Mouse (Mus musculus) heart, postnatal 10 days (tissue): Measurements from ENCODE around the gene Rdh8. TPM values are rescaled to one million over a fixed set of nuclear protein-coding genes. Genes with fewer than 3 reads are reported as not detected.
"Not testable (repeated sequence)": the region's sequence is repeated elsewhere in the genome, so short reads cannot be mapped to it uniquely, and the experiment has no call there.

Source experiments
- DNase-seq, 2 experiments: peaks; one replicate each; pipeline ENCODE4 v3.0.0; 2021
- intact Hi-C: fragments of 180-260 bp; cut with DNase I; formaldehyde crosslinking; loops from one replicate; pipeline ENCODE4 v1.15.1; 2025
- total RNA-seq, 2 experiments: library from RNA; stranded (reverse); gene quantifications; 2 replicates each; pipeline ENCODE4 v1.2.3; 2021

Rdh8 gene
- total RNA-seq, 2 experiments from 2014 or later: not detected

DNA sequence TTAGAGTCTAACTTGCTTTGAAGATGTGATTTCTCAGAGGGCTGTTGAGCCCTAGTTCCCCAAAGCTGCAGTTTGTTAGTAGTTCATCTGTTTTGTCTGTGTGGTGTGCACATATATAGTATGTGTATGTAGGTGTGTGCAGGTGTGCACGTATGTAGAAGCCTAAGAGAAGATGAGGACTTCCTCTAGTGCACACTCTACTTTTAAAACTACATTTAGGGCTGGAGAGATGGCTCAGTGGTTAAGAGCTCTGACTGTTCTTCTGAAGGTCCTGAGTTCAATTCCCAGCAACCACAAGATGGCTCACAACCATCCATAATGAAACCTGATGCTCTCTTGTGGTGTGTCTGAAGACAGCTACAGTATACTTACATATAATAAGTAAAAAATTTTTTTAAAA, 16.6 kb downstream of the Rdh8 start:
- intact Hi-C loops: loop anchor here (10.0 kb wide), 1 partner anchor 370 kb away; the partner anchor contains the start of gene Zfp26

DNA sequence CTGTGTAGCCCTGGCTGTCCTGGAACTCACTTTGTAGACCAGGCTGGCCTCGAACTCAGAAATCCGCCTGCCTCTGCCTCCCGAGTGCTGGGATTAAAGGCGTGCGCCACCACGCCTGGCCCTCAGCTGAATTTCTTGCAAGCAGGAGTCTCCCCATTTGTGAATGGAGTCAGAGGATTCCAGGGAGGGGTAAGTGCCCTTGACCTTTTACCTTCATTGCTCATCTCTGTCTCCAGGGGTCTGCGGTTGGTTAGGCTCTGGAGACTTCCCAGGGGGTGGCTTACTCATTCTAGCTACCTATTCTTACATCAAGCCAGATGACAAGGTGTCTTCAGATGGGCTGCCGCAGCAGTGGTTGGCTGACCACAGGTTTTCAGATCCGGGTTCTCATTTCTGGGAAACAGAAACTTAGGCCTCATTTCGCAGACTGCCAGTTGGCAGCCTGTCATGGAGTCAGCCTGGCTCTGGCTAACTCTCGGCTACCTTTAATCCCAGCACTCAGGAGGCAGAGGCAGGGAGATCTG, 17.2 kb downstream of the Rdh8 start:
- intact Hi-C loops: loop anchor here (10.0 kb wide), 1 partner anchor 371 kb away; the partner anchor contains the start of gene Zfp26
- DNase-seq: not testable (repeated sequence)

More for the DNA sequence above, 16.6 kb downstream of the Rdh8 start:
- no peak for DNase-seq

DNA sequence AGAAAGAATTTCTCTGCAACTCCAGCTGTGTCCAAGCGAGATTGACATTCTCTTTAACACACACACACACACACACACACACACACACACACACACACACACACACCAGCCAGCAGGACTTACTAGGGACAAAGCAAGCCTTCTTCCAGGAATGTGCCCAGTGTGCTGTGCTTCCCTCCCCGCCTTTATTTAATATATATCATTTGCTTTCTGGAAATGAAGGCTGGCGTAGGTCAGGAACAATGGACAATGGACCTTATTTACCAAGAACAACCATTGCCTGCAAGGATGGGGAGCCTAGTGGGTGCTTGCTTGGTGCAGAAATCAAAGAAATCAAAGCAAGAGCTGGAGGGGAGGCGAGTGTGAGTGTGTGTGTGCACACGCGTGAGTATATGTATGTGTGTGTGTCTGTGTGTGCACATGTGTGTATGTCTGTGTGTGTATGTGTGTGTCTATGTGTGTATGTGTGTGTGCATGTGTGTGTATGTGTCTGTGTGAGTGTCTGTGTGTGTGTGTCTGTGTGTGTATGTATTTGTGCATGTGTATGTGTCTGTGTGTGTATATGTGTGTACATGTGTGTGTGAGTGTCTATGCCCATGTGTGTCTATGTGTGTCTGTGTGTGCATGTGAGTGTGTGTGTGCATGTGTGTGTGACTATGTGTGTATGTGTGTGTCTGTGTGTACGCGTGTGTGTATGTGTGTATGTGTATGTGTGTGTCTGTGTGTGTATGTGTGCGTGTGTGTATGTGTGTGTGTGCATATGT, 19.1 kb downstream of the Rdh8 start:
- DNase-seq: no peak
- intact Hi-C loops: loop anchor here (10.0 kb wide), 1 partner anchor 373 kb away; the partner anchor contains the start of gene Zfp26

DNA sequence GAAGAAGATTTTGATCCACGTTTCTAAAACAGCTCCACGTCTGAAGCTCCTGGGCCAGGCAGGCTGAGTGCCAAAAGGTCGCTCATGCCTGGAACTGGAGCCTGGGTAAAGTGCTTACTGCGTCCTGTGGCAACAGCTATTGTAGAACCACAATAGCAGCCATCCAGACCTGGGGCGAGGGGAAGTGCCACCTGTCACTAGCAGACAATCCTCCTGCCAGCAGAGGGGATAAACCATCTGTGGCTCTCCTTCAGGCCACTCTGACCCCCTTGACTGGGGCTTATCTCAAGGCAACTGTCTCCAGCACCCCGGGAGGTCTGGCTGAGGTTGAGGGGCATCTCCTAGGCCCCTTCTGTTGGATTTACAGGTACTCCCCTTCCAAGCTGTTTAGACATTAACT, 20.6 kb downstream of the Rdh8 start:
- intact Hi-C loops: loop anchor here (10.0 kb wide), 1 partner anchor 374 kb away; the partner anchor contains the start of gene Zfp26
- no peak for DNase-seq

DNA sequence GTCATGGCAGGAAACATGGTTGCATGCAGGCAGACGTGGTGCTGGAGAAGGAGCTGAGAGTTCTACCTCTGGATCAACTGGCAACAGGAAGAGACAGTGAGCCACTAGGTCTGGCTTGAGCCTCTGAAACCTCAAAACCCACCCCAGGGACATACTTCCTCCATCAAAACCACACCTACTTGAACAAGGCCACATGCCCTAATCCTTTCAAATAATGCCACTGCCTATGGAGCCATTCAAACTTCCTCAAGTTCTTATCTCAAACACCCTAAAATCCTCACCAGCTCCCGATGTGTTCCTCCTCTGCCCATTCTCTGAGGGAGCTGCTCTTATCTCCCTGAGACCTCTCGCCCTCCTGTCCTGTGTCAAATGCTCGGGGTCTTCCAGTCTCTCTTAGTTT, 23.9 kb downstream of the Rdh8 start:
- intact Hi-C loops: no loop called here
- DNase-seq: no peak

DNA sequence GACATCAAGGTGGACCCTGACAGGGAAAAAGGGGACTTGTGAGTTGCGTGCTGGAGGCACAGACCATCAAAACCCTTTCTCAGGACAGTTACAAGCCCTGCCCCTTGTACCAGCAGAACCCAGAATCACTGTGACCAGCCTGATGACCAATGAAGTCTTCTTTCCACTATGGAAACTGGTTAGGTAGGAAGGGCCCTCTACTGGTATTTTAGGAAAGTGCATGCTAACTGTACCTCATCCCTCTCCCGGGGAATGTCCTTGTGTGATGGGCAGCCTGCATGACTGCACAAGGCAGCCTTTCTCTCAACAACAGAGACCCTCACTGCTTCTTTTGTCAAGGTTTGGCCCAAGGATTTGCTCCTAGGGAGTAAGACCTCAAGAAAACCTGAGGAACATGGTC, 24.4 kb downstream of the Rdh8 start:
- DNase-seq: peak; percentile 24 to 49
- intact Hi-C loops: no loop called here

DNA sequence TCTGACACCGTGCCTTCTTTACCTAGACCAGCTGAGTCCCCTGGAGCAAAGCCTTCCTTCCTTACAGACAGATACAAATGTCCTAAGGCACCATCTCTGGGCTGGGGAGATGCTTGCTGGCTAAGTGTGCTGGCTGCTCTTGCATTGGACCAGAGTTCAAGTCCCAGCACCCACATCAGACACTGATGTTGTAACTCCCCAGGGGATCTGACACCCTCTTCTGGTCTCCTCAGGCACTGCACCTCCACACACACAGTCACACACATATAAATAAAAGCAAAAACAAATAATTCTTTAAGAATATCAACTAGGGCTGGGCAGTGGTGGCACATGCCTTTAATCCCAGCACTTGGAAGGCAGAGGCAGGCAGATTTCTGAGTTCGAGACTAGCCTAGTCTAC, 31.9 kb downstream of the Rdh8 start:
- DNase-seq: no peak
- intact Hi-C loops: no loop called here

DNA sequence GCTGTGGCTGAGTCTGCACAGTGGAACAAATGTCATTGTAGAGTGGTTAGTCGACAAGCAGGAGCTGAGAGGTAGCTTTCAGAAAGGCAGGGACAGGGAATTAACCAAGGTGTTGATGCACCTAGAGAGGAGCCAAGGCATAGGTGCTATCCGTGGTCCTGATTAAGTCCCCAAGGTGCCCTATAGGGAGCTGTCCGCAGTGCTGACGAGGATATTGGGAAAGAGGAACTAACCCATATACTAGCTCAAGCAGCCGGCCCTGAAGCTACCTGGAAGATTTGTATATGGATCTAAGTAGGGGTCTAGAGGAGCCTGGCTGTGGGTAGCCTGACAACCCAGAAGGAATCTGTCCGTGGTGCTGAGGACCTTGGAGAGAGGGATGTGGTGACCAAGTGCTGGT, 38.8 kb downstream of the Rdh8 start:
- peak; percentile 67 to 79 for DNase-seq
- intact Hi-C loops: no loop called here

DNA sequence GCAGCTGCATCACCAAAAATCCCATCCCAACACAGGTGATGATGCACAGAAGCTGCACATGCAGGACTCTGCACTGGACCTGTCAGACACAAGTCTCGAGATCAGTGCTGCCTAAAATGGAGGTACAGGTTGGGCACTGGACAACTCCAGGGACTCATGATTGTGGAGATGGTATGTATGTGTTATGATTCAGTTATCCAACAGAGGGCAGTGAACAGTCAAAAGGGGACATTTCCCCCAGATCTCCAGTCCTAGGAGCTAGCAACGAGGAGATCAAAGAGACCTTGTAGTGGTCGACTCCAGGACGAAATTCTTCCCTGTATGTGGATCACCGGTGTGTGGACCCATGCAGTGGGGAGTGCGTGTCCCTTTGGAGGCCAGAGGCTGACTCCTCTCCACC, 41.6 kb downstream of the Rdh8 start:
- DNase-seq: no peak
- intact Hi-C loops: no loop called here

DNA sequence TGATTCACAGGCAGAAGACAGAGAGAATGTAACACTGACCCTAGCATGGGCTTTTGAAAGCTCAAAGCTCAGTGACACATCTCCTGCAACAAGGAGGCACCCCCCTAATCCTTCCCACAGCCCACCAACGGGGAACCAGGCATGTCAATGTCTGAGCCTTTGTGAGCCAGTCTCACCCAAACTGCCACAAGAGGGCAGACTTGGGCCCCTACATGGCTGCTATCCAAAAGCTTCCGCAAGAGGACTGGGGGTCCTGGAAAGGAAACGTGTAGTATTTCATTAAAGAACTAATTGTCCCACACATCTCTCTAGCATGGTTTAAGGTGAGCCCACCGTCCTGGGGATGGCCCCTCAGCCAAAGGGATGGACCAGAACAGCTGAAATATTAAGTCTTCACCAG, 43.5 kb downstream of the Rdh8 start:
- peak in 1 of 2 experiments; percentile 37 for DNase-seq
- intact Hi-C loops: no loop called here

DNA sequence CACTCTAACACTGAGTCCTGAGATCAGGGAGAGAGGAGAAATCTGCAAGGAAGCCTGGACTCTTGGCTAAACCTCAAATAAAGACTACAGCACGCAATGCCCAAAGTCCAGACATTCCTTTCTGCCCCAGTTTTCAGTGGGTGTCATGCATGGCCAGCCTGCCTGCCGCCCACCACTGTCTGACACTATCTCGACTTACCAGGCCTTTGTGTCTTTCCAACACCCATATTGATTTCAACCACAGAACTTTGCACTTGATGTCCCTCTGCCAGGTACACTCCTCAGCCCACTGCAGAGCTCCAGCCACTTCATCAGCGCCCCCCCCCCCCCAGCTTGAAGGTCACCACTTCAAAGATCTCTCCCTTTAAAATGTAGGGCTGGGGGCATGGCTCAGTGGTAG, 43.9 kb downstream of the Rdh8 start:
- intact Hi-C loops: no loop called here
- DNase-seq: no peak

DNA sequence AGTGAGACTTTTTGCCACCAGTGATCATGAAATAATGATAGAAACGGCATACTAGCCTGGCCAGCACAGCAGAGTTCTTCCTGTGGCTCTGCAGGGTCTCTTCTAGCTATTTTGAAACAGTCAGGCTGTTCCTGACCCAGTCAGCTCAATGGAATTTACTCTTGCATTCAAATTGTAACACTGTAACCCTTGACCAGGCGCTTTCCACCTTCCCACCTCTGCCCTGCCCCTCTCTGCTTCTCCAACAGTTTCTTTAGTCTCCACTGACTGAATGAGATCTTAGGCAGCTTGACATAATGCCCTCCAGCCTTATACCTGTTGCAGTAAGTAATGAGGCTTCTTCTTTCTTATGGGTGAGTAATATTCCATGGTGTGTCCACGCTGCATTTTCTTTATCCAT, 48.6 kb downstream of the Rdh8 start:
- intact Hi-C loops: no loop called here
- DNase-seq: no peak

DNA sequence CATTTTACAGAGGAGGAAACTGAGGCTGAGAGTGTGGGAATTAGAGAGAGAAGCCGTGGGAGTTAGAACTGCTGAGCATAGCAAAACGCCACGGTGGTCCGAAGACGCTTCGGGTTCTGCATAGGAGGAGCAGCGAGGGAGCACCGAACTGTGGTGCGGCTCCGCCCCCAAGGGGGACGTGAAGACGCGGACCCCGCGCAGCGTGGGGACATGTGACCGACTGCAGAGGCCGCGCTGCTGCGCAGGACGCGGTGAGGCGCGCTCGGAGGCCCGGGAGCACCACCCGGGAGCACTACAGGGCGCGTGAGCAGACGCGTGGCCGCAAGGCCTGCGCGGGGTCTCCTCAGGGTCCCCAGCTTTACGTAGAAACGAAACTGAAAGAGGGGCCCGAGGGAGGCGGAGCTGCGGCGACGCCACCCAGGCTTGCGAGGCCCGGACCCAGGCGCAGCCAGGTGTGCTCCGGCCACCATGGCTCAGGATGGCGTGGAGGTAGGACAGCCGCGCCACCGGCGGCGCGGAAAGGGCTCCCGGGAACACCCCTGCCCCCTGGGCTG, 50.2 kb downstream of the Rdh8 start, which contains the start of gene A230050P20Rik:
A230050P20Rik (plus strand) TSS at position 195 of the 554 bp plus-strand sequence.
- intact Hi-C loops: no loop called here
- peak; percentile 53 to 63 for DNase-seq

DNA sequence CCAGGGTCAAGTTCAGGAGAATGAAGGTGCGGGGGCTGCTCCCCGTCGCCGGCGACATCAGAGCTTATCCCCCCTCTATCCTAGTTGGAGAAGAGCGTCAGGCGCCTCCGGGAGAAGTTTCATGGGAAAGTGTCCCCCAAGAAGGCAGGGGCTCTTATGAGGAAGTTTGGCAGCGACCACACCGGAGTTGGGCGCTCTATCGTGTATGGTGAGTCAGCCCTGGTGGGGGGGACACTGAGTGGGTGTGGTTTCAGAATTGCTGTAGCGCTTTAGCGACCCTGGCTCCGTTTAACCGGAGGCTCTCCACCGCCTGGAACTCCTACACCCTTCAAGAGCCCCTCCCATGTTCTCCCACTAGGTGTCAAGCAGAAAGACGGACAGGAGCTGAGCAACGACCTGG, 50.9 kb downstream of the Rdh8 start:
- intact Hi-C loops: no loop called here
- no peak for DNase-seq

DNA sequence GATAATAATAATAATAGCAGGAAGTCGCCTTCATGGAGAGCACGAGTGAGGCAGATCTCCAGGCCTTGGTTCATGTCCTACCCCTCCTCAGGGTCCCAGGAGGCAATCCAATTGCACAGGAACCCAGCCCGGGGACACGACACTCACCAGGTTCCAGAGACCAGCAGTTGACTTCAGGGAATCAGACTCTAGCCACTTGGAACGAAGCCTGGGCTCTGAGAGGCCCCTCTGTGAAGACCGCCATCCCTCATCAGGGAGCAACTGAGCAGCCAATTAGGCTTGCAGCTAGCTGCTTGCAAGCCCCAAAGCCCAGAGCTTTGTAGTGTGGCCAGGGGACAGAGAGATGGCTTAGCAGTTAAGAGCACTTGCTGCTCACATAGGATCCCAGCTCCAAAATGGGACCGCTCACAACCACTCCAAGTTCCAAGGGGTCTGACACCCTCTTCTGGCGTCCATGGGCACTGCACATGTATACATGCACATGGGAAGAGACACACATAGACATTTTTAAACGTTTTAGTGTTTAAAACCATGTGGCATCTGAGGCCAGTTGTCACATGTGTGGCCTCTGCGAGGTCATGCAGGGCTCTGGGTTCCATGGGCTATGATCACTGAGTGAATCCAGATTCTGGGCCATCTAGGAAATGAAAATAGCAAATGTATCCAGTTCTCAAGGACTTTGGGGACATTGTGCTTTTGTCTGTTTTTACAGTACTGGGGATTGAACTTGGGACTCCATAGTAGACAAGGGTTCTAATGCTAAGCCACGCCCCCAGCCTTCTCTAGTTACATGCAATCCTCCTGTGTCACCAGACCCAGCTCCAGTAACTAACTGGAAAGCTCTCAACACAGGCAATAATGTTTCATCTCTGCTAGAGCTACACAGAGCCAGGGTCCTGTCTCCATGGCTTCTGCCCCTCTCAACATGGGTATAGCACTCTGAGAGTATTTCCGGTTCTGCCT, 52.2 kb downstream of the Rdh8 start:
- DNase-seq: no peak
- intact Hi-C loops: no loop called here

DNA sequence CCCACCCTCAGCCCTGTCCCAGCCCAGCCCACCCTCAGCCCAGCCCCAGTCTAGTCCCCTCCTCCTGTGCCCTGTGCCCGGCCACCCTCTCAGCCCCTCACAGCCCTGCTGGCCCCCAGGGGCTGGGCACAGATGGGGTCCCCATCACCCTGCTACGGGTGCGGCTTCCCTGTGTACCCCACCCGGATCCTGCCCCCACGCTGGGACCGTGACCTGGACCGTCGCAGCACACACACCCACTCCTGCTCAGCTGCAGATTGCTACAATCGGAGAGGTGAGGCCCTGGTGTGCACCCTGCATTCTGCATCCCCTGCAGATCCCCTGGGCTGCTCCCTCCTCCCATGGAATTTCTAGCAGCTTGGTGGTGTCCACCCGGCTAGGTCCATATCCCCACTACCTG, 54.7 kb downstream of the Rdh8 start:
- no peak for DNase-seq
- intact Hi-C loops: no loop called here

DNA sequence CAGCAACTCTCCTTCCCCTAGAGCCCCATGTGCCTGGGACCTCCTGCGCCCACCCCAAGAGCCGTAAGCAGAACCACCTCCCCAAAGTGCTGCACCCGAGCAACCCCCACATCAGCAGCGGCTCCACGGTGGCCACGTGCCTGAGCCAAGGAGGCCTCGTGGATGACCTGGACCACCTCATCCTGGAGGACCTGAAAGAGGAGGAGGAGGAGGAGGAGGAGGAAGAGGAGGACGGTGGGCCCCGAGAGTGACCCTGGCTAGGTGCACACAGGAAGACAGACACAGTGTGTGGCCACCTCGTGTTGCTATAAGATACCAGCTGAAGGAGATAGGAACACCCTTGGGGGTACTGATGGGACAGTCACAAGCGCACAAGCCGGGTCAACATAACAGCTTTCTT, 55.2 kb downstream of the Rdh8 start:
- no peak for DNase-seq
- intact Hi-C loops: no loop called here

DNA sequence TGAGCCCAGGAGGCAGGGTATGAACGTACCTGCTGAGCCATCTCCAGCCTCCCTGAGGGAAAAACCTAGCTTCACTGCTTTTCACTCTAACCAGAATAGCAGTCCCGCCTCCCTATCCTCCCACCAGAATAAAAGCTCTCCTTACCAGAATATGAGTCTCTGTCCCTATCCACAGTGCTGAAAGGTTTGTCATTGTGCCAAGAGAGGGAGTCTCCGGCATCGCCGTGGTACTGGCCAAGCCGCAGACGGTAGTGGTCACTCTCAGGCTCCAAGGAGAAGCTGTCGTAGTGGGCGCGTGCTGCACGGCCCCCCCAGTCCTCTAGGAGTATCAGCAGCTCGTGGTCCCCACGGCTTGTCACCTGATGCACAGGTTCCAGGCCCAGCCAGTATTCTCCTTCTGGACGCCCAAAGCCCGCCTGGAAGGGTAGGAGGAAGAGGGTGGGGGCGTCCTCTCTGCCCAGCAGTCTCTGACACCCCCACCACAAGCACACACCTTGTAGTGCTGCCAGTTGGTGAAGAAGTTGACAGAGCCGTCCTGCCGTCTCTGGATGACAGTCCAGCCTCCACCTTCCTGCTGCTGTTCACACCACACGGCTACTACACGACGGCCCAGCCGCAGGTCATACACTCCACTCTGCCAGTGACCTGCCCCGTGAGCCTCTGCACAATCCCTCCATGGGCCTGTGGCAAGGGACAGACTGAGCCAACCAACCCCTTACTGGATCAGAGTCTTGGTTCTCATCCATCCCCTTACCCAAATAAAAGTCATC, 56.9 kb downstream of the Rdh8 start:
- peak in 1 of 2 experiments; percentile 57 for DNase-seq
- intact Hi-C loops: no loop called here
